Mouse (Mus musculus) ES-Bruce4 (cell line): ENCODE results near the gene Taar7f. TPM values are rescaled to one million over a fixed set of nuclear protein-coding genes. Genes with fewer than 3 reads are reported as not detected.

Source experiments
- H3K27ac ChIP-seq: 2 replicates; pipeline ENCODE4 v1.5.1; 2012; ENCODE audit warnings: low read length, inconsistent platforms; ENCODE audit not compliant: insufficient read depth
- H3K27me3 ChIP-seq: 2 replicates; pipeline ENCODE4 v1.6.1; 2012; ENCODE audit warnings: mild to moderate bottlenecking, low read length, inconsistent platforms; ENCODE audit not compliant: control insufficient read depth, poor library complexity, insufficient read depth, severe bottlenecking
- H3K36me3 ChIP-seq: 2 replicates; pipeline ENCODE4 v1.6.1; 2012; ENCODE audit warnings: inconsistent platforms, mild to moderate bottlenecking, low read length, moderate library complexity; ENCODE audit not compliant: control insufficient read depth, poor library complexity, insufficient read depth, severe bottlenecking
- H3K4me1 ChIP-seq: one replicate; pipeline ENCODE4 v1.8.1; 2011; ENCODE audit warnings: low read length; ENCODE audit not compliant: control insufficient read depth, insufficient read depth
- H3K4me3 ChIP-seq: 2 replicates; pipeline ENCODE4 v1.5.1; 2011; ENCODE audit warnings: low read depth, mild to moderate bottlenecking, low read length
- H3K9ac ChIP-seq: 2 replicates; pipeline ENCODE4 v1.6.1; 2012; ENCODE audit warnings: low read depth, mild to moderate bottlenecking, inconsistent platforms; ENCODE audit not compliant: poor library complexity, severe bottlenecking
- H3K9me3 ChIP-seq: replicated peaks from 2 replicates; pipeline ENCODE4 v1.6.1; 2012; ENCODE audit warnings: mild to moderate bottlenecking, low read length, inconsistent platforms; ENCODE audit not compliant: control insufficient read depth, poor library complexity, insufficient read depth, severe bottlenecking
- CTCF ChIP-seq: IDR thresholded peaks from one replicate; pipeline ENCODE4 v1.8.1; 2011; ENCODE audit warnings: low read depth, low read length
- EP300 ChIP-seq: IDR thresholded peaks from 2 replicates; pipeline ENCODE4 v1.6.1; 2011; ENCODE audit warnings: low read depth, low read length; ENCODE audit not compliant: insufficient read depth
- POLR2A ChIP-seq: IDR thresholded peaks from one replicate; pipeline ENCODE4 v1.8.1; 2011; ENCODE audit warnings: low read length; ENCODE audit not compliant: insufficient read depth
- polyA plus RNA-seq: library from polyadenylated mRNA; stranded (reverse); fragments of >200 nt; gene quantifications from 2 replicates; pipeline ENCODE4 v1.2.4, GENCODE M21; 2011; ENCODE audit warnings: low read depth; ENCODE audit not compliant: missing spikeins, insufficient read depth, insufficient read length

The Taar7f gene
- not detected in 2 replicates for polyA plus RNA-seq

- no peak for TF ChIP-seq CTCF
- TF ChIP-seq POLR2A, result no peak
- TF ChIP-seq EP300, result no peak
- H3K27me3 ChIP-seq, result no peaks in the 10 kb centered on the region
- H3K4me1 ChIP-seq, result no peaks in the 10 kb centered on the region
- no peak within 1 kb of the TSS for H3K4me3 ChIP-seq
- no peak within 1 kb of the TSS for H3K9ac ChIP-seq
- no peaks in the 10 kb centered on the region for H3K36me3 ChIP-seq
- no peak within 1 kb of the TSS for H3K27ac ChIP-seq
- no peaks in the 10 kb centered on the region for H3K9me3 ChIP-seq
Measured at GRCm38 (mm10) chr10:24049210-24049609, at the start of gene Taar7f. Gene Taar7f, plus strand, starts transcription at chr10:24049510.

GRCm38 (mm10) chr10:23999639-24000038 is 49.7 kb upstream of the Taar7f start, which contains the start of gene Taar7b:
Gene Taar7b, plus strand, starts transcription at chr10:23999939.
- Histone ChIP-seq H3K36me3 (no peaks in the 10 kb centered on the region), H3K9me3 (no peaks in the 10 kb centered on the region), H3K27ac (no peak within 1 kb of the TSS), H3K27me3 (no peaks in the 10 kb centered on the region), H3K4me1 (no peaks in the 10 kb centered on the region), H3K9ac (no peak within 1 kb of the TSS), H3K4me3 (no peak within 1 kb of the TSS)
- no peak for TF ChIP-seq POLR2A
- TF ChIP-seq EP300, result no peak
- TF ChIP-seq CTCF, result no peak

GRCm38 (mm10) chr10:24006442-24006841 is 42.9 kb upstream of the Taar7f start:
- Histone ChIP-seq H3K27me3 (no peaks in the 10 kb centered on the region), H3K9ac (no peak overlapping the region), H3K9me3 (no peaks in the 10 kb centered on the region), H3K4me1 (no peaks in the 10 kb centered on the region), H3K4me3 (no peak overlapping the region), H3K27ac (no peak overlapping the region), H3K36me3 (no peaks in the 10 kb centered on the region)
- no peak for TF ChIP-seq EP300
- no peak for TF ChIP-seq POLR2A
- TF ChIP-seq CTCF, result no peak

GRCm38 (mm10) chr10:24007034-24007433 is 42.3 kb upstream of the Taar7f start:
- TF ChIP-seq CTCF (no peak), POLR2A (no peak), EP300 (no peak)
- Histone ChIP-seq H3K27me3 (no peaks in the 10 kb centered on the region), H3K4me3 (no peak overlapping the region), H3K27ac (no peak overlapping the region), H3K36me3 (no peaks in the 10 kb centered on the region), H3K9me3 (no peaks in the 10 kb centered on the region), H3K4me1 (no peaks in the 10 kb centered on the region), H3K9ac (no peak overlapping the region)

GRCm38 (mm10) chr10:24008143-24008542 is 41.2 kb upstream of the Taar7f start:
- no peaks in the 10 kb centered on the region for H3K9me3 ChIP-seq
- H3K36me3 ChIP-seq, result no peaks in the 10 kb centered on the region
- no peak overlapping the region for H3K27ac ChIP-seq
- H3K9ac ChIP-seq, result no peak overlapping the region
- no peaks in the 10 kb centered on the region for H3K4me1 ChIP-seq
- TF ChIP-seq CTCF (no peak), EP300 (no peak), POLR2A (no peak)
- no peaks in the 10 kb centered on the region for H3K27me3 ChIP-seq
- no peak overlapping the region for H3K4me3 ChIP-seq

- Histone ChIP-seq H3K4me1 (no peaks in the 10 kb centered on the region), H3K36me3 (no peaks in the 10 kb centered on the region), H3K27ac (no peak within 1 kb of the TSS)
Measured at GRCm38 (mm10) chr10:24026922-24027321, 22.4 kb upstream of the Taar7f start, which contains the start of gene Taar7d. Gene Taar7d, plus strand, starts transcription at chr10:24027222.

More at GRCm38 (mm10) chr10:24026922-24027321, 22.4 kb upstream of the Taar7f start, which contains the start of gene Taar7d:
- H3K9ac ChIP-seq, result no peak within 1 kb of the TSS
- peaks cover 15% of the 10 kb centered on the region for H3K9me3 ChIP-seq
- no peak within 1 kb of the TSS for H3K4me3 ChIP-seq
- TF ChIP-seq POLR2A (no peak), EP300 (no peak), CTCF (no peak)
- no peaks in the 10 kb centered on the region for H3K27me3 ChIP-seq
